Mouse (Mus musculus) E14TG2a.4 (cell line): Measurements from ENCODE around the gene Psmd11.

ENCODE experiments used
- CTCF ChIP-seq: conservative IDR thresholded peaks from 2 replicates; pipeline ENCODE4 v1.5.1; 2014; ENCODE audit warnings: low read length
- NANOG ChIP-seq: IDR thresholded peaks from 2 replicates; pipeline ENCODE4 v1.6.1; 2014; ENCODE audit warnings: borderline replicate concordance, low read length, mixed read lengths
- POU5F1 ChIP-seq: IDR thresholded peaks from 2 replicates; pipeline ENCODE4 v1.6.1; 2014; ENCODE audit warnings: low read length, borderline replicate concordance

DNA sequence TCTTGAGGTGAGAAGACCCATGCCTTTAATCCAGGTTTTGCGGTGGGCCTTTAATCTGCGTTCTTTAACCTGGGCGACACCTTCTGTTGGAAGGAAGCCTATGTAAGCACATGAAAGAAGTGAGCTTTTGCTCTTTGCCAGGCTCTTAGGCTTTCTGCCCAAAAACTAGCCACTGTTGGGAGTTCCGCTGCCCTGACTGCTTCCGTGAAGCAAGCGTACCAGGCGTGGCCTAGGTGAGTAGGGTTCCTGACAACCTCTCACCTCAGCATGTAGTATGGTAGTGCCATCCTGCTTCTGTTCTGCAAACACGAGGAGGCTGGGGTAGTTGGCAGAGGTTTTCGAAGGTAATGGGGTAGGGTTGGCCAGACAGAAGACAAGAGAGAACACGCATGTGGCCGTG lies 46.4 kb downstream of the Psmd11 start:
- TF ChIP-seq CTCF (no peak), POU5F1 (no peak), NANOG (no peak)
